Mouse (Mus musculus) thymus, adult 2 months (tissue): ENCODE data around the gene Il17rb. TPM values are rescaled to one million over a fixed set of nuclear protein-coding genes. Genes with fewer than 3 reads are reported as not detected.
A peak's percentile ranks its signal among the peaks of the same experiment; 100 is the strongest.

Experiments
- DNase-seq: peaks from one replicate; pipeline ENCODE4 v3.0.0; 2021
- H3K27ac ChIP-seq: fragments of 200-500 bp; 2 replicates; pipeline ENCODE4 v1.5.1; 2012; ENCODE audit warnings: low read length, control low read depth; ENCODE audit not compliant: control insufficient read depth, insufficient read depth
- H3K27me3 ChIP-seq: fragments of 200-500 bp; 2 replicates; pipeline ENCODE4 v1.6.1; 2012; ENCODE audit warnings: mild to moderate bottlenecking, low read length, moderate library complexity, mixed read lengths; ENCODE audit not compliant: control insufficient read depth, insufficient read depth
- H3K36me3 ChIP-seq: fragments of 200-500 bp; 2 replicates; pipeline ENCODE4 v1.6.1; 2012; ENCODE audit warnings: mild to moderate bottlenecking, low read length, moderate library complexity; ENCODE audit not compliant: control insufficient read depth, insufficient read depth
- H3K4me1 ChIP-seq: fragments of 200-500 bp; replicated peaks from 2 replicates; pipeline ENCODE4 v1.6.1; 2012; ENCODE audit warnings: low read length; ENCODE audit not compliant: control insufficient read depth, insufficient read depth
- H3K4me3 ChIP-seq: fragments of 200-500 bp; 2 replicates; pipeline ENCODE4 v1.5.1; 2012; ENCODE audit warnings: mild to moderate bottlenecking, low read length, control low read depth, moderate library complexity; ENCODE audit not compliant: control insufficient read depth, insufficient read depth
- CTCF ChIP-seq: fragments of 200-500 bp; IDR thresholded peaks from 2 replicates; pipeline ENCODE4 v1.5.1; 2012; ENCODE audit warnings: mild to moderate bottlenecking, control low read depth, low read length, moderate library complexity, borderline replicate concordance; ENCODE audit not compliant: control insufficient read depth, poor library complexity, insufficient read depth; ENCODE audit errors: extremely low read depth
- POLR2A ChIP-seq: fragments of 200-500 bp; IDR thresholded peaks from 2 replicates; pipeline ENCODE4 v1.6.1; 2012; ENCODE audit warnings: mild to moderate bottlenecking, low read length, control low read depth, moderate library complexity; ENCODE audit not compliant: control insufficient read depth, poor library complexity, insufficient read depth; ENCODE audit errors: extremely low read depth
- WGBS: fragments of 180-500 bp; shearing (Covaris S2); methylation state at CpG from one replicate; pipeline ENCODE4 v1.1.7; 2018; 5-methylcytosine and 5-hydroxymethylcytosine counted together
- polyA plus RNA-seq: library from polyadenylated mRNA; depleted of rRNA; stranded (reverse); fragments of >200 nt; gene quantifications from 2 replicates; pipeline ENCODE4 v1.2.3, GENCODE M21; 2012

Gene Il17rb
- polyA plus RNA-seq, 1 experiment = 57.3 TPM

DNA sequence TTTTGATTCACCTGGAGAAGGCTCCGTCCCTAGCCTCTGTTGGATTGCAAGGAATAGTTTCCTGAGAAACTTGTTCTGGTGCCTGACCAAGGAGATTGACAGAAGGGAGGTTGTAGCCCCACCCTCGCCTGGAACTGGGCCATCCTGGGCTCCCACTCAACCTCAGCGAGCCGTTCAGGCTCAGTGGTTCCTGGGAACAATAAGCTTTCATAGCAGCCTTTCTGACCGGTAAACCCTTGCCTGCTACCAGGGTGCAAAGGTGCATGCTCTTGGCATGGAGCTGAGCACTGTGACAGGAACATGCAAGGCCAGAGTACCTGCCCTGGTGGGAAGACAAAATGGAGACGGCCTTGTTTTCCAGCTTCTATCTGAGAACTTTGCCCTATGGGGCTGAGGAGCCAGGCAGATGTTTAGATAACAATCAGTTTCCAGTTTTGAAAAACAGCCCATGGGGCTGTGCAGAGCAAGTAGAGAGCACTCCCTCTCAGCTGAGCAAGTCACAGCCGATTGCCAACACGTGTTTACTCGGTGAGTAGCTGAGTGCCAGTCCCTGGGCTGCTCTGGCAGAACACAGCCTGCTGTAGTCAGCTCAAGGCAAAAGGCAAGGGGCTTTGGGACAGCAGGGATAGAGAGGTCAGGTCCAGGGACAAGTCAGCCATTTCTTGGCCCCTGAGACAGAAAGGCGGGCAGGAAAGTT, 1.3 kb upstream of the Il17rb start:
- TF ChIP-seq POLR2A (peak; percentile 34; the same call in 1 of the 2 replicates), CTCF (no peak)
- peak; percentile 45 for DNase-seq
- peak overlapping the region; percentile 64 for H3K4me3 ChIP-seq
- no peaks in the 10 kb centered on the region for H3K27me3 ChIP-seq
- H3K27ac ChIP-seq = peak overlapping the region; percentile 87
- no peaks in the 10 kb centered on the region for H3K36me3 ChIP-seq
- peaks cover 74% of the 10 kb centered on the region for H3K4me1 ChIP-seq
- WGBS = 10% methylated on average over 10 of the region's 10 CpGs

DNA sequence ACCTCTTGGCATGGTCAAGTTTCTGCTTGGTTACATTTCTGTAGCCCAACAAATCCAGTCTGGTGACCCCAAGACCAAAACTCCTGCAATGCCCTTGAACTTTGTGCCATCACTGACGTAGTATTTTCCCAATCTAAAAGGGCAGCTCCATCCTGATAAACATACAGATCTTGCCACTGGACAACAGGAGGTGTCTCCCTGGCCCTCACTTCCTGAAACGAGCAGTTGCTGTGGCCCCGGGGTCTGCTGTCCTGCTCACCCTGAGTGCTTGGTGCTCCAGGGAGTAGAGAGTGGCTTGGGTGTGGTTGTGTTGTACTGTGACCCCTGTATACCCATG, 9.3 kb downstream of the Il17rb start:
- H3K36me3 ChIP-seq = peaks cover 25% of the 10 kb centered on the region
- H3K4me1 ChIP-seq = peaks cover 20% of the 10 kb centered on the region; the same call in 1 of the 2 replicates
- WGBS = 87% methylated on average over 3 of the region's 3 CpGs
- H3K4me3 ChIP-seq = no peak overlapping the region
- TF ChIP-seq CTCF (no peak), POLR2A (no peak)
- H3K27ac ChIP-seq = no peak overlapping the region
- H3K27me3 ChIP-seq = no peaks in the 10 kb centered on the region
- no peak for DNase-seq

DNA sequence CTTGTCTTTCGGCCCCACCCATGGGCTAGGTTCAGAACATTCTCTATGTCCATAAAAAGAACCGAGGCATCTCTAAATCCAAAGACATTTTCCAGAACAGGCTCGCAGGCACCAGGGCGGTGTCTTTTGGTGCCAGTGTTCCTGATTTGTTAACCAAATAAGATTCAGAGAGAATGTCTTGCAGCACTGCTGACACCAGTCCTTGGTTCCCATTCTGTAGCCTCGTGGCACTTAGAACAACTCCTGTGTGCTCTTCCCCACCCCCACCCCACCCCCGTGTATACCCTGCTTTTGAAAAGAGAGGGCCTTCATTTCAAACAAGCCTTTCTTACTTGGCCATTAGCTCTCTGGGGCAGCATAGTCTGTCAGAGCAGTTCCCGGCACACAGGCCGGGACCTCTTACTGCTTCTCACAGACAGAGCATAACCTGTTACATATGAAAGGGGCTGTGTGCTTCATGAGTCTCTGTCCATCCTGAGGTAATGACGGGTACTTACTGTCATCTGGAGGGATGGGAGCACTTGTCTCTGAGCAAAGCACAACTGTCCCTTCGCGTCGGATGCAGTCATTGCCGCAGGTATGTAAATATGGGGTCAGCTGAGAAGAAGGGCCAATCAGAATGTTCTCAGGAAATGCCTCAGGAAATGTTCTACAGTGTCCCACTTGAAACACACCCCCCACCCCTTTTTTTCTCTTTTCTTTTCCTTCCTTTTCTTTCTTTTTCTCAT, 9.8 kb downstream of the Il17rb start:
- Histone ChIP-seq H3K36me3 (peaks cover 31% of the 10 kb centered on the region), H3K27me3 (no peaks in the 10 kb centered on the region), H3K4me1 (peaks cover 20% of the 10 kb centered on the region; the same call in 1 of the 2 replicates), H3K27ac (no peak overlapping the region), H3K4me3 (no peak overlapping the region)
- 90% methylated on average over 13 of the region's 13 CpGs for WGBS
- TF ChIP-seq POLR2A = no peak
- no peak for TF ChIP-seq CTCF
- DNase-seq = no peak

DNA sequence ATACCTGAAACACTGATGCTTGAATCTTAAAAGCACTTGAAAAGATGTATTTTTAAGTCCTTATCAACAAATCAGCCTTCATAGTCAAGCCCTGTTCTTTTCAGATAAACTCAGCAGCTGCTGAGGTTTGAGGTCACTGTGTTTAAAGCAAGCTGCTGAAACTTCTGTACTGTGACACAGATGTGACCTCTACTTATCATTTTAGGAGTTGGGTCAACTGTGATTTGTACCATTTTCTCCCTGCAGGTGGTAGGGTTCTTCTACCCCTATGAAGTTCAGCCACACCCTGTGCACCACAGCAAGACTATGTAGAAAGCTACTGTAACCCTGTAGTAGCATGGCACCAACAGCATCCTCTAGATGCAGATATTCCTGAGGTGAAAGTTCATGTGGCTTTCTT, 11.4 kb downstream of the Il17rb start:
- TF ChIP-seq POLR2A = no peak
- TF ChIP-seq CTCF = no peak
- Histone ChIP-seq H3K27ac (no peak overlapping the region), H3K36me3 (peaks cover 46% of the 10 kb centered on the region), H3K4me3 (no peak overlapping the region), H3K27me3 (no peaks in the 10 kb centered on the region), H3K4me1 (peaks cover 20% of the 10 kb centered on the region; the same call in 1 of the 2 replicates)
- DNase-seq = no peak

DNA sequence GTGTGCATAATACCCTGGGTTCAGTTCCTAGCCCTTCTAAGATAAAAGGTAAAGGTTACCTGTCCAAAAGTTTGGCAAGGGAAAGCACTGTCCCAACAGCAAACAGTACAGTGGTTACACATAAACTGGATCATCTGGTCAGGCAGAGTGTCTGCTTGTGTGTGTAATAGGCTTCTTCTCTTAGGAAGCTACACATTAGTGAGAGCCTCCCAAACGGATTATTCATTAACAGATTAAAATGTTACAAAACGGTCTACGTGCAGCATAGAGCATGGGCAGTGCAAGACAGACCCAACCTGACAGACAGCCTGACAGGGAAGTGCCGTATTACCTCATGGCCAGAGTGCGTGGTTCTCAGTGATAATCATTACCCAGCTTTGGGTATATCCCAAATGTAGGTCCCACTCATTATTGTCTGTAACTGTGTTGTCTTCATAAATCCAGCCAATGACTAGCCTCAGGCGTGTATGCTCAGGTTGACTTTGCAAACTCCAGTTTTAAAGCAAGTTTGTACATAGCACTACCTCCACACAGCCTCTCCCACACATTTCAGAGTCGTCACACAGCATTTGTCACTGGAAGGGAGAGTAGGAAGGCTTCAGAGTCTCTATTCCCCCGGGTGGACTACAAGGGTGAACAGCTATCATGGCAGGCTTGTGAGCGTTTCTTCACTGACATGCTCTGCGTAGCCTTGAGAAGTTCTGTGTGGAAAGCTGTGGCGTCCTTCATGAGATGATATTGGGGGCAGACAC, 12.5 kb downstream of the Il17rb start:
- Histone ChIP-seq H3K36me3 (peaks cover 55% of the 10 kb centered on the region), H3K27me3 (no peaks in the 10 kb centered on the region), H3K4me1 (peaks cover 20% of the 10 kb centered on the region; the same call in 1 of the 2 replicates), H3K4me3 (no peak overlapping the region), H3K27ac (no peak overlapping the region)
- DNase-seq = no peak
- 97% methylated on average over 11 of the region's 11 CpGs for WGBS
- no peak for TF ChIP-seq CTCF
- no peak for TF ChIP-seq POLR2A

DNA sequence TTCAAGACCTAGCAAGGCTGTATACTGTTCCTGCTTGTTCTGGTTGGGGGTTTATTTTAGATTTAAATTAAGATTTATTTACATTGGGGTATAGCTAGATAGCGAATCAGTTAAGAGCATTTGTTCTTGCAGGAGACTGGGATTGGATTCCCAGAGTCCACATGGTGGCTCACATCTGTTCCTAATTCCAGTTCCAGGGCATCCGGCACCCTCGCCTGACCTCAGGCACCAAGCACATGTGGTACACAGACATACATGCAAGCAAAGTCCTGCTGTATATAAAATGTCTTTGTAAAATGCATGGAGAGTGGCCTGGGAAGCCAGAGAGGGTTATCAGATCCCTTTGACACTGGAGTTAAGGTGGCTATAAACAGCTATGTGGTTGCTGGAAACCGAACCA, 13.7 kb downstream of the Il17rb start:
- Histone ChIP-seq H3K36me3 (peaks cover 67% of the 10 kb centered on the region), H3K4me1 (peaks cover 20% of the 10 kb centered on the region; the same call in 1 of the 2 replicates), H3K4me3 (no peak overlapping the region), H3K27me3 (no peaks in the 10 kb centered on the region), H3K27ac (no peak overlapping the region)
- WGBS = 96% methylated on average over 4 of the region's 4 CpGs
- DNase-seq = no peak
- no peak for TF ChIP-seq CTCF
- no peak for TF ChIP-seq POLR2A
